Mouse (Mus musculus) common myeloid progenitor, adult 5-6 weeks (primary cell): ENCODE results near the gene Itgb1. TPM values are rescaled to one million over a fixed set of nuclear protein-coding genes. Genes with fewer than 3 reads are reported as not detected.
A peak's percentile ranks its signal among the peaks of the same experiment; 100 is the strongest.

Experiments used
- ATAC-seq: replicated peaks from 2 replicates; pipeline ENCODE4 v1.8.0; 2016; ENCODE audit warnings: low read depth, mild to moderate bottlenecking, moderate TSS enrichment, inconsistent platforms; ENCODE audit not compliant: poor library complexity, severe bottlenecking
- total RNA-seq: library from RNA; stranded (forward); fragments of 200-1000, 187-1606 nt; gene quantifications from 2 replicates; pipeline ENCODE4 v1.2.3, GENCODE M21; 2017

Gene Itgb1
- 190 and 198 TPM in 2 replicates for total RNA-seq

- ATAC-seq, result peak; percentile 73
These were observed at the start of gene Itgb1 for GRCm38 (mm10) chr8:128685507-128686428. Itgb1 (plus strand) TSS chr8:128685654.

GRCm38 (mm10) chr8:128643104-128643503, 42.4 kb upstream of the Itgb1 start:
- ATAC-seq, result no peak

- no peak for ATAC-seq
These were observed 40.0 kb upstream of the Itgb1 start for GRCm38 (mm10) chr8:128645452-128645851.

- no peak for ATAC-seq
These were observed 39.0 kb upstream of the Itgb1 start for GRCm38 (mm10) chr8:128646456-128646855.

- no peak for ATAC-seq
These were observed 37.4 kb upstream of the Itgb1 start for GRCm38 (mm10) chr8:128648071-128648470.

GRCm38 (mm10) chr8:128650331-128650855, 35.1 kb upstream of the Itgb1 start:
- 0 out of 2 replicates have a peak, but pooled peaks have one; percentile 15 for ATAC-seq

GRCm38 (mm10) chr8:128652399-128653109, 32.9 kb upstream of the Itgb1 start:
- ATAC-seq, result no peak

- no peak for ATAC-seq
These were observed 31.7 kb upstream of the Itgb1 start for GRCm38 (mm10) chr8:128653642-128654364.

- peak; percentile 90 for ATAC-seq
These were observed 30.9 kb upstream of the Itgb1 start for GRCm38 (mm10) chr8:128654365-128655099.

GRCm38 (mm10) chr8:128662144-128662543, 23.3 kb upstream of the Itgb1 start:
- ATAC-seq, result no peak

GRCm38 (mm10) chr8:128662696-128663095, 22.8 kb upstream of the Itgb1 start:
- no peak for ATAC-seq

- no peak for ATAC-seq
These were observed 22.3 kb upstream of the Itgb1 start for GRCm38 (mm10) chr8:128663106-128663505.

GRCm38 (mm10) chr8:128666576-128667263, 18.7 kb upstream of the Itgb1 start:
- ATAC-seq, result no peak

- ATAC-seq, result no peak
These were observed 13.6 kb upstream of the Itgb1 start for GRCm38 (mm10) chr8:128671813-128672212.

- ATAC-seq, result no peak
These were observed 13.0 kb upstream of the Itgb1 start for GRCm38 (mm10) chr8:128672441-128672840.

- no peak for ATAC-seq
These were observed 12.5 kb upstream of the Itgb1 start for GRCm38 (mm10) chr8:128672950-128673349.

- ATAC-seq, result no peak
These were observed 9.4 kb upstream of the Itgb1 start for GRCm38 (mm10) chr8:128675848-128676629.

GRCm38 (mm10) chr8:128679909-128680308, 5.5 kb upstream of the Itgb1 start:
- no peak for ATAC-seq
